Mouse (Mus musculus) stomach, embryonic 14.5 days (tissue): Measurements from ENCODE around the gene Rbm25. TPM values are rescaled to one million over a fixed set of nuclear protein-coding genes. Genes with fewer than 3 reads are reported as not detected.

Source experiments
- ATAC-seq: fragments of 200-750 bp; cut with Nextera tagmentation; 2 replicates; pipeline ENCODE4 v1.8.0; 2017; ENCODE audit warnings: low read depth, moderate TSS enrichment; ENCODE audit not compliant: insufficient number of reproducible peaks, insufficient read depth, low FRiP score
- H3K27ac ChIP-seq: fragments of 300-500 bp; sonication (generic); 2 replicates; pipeline ENCODE4 v1.5.1; 2014; ENCODE audit warnings: mild to moderate bottlenecking, low read length, moderate library complexity, mixed read lengths
- H3K27me3 ChIP-seq: fragments of 300-500 bp; sonication (generic); 2 replicates; pipeline ENCODE4 v1.6.1; 2014; ENCODE audit warnings: low read length, control low read depth, mixed read lengths; ENCODE audit not compliant: control insufficient read depth, insufficient read depth
- H3K36me3 ChIP-seq: fragments of 300-500 bp; sonication (generic); 2 replicates; pipeline ENCODE4 v1.6.1; 2014; ENCODE audit warnings: mild to moderate bottlenecking, control low read depth, low read length, moderate library complexity, mixed read lengths; ENCODE audit not compliant: control insufficient read depth, insufficient read depth
- H3K4me1 ChIP-seq: fragments of 300-500 bp; sonication (generic); 2 replicates; pipeline ENCODE4 v1.6.1; 2014; ENCODE audit warnings: low read length, control low read depth, mixed read lengths; ENCODE audit not compliant: control insufficient read depth, insufficient read depth
- H3K4me2 ChIP-seq: fragments of 300-500 bp; sonication (generic); replicated peaks from 2 replicates; pipeline ENCODE4 v1.6.1; 2014; ENCODE audit warnings: low read depth, low read length, control low read depth
- H3K4me3 ChIP-seq: fragments of 300-500 bp; sonication (generic); 2 replicates; pipeline ENCODE4 v1.5.1; 2014; ENCODE audit warnings: low read depth, low read length, control low read depth
- H3K9ac ChIP-seq: fragments of 300-500 bp; sonication (generic); replicated peaks from 2 replicates; pipeline ENCODE4 v1.6.1; 2014; ENCODE audit warnings: low read depth, mild to moderate bottlenecking, control low read depth, low read length, moderate library complexity, mixed read lengths
- H3K9me3 ChIP-seq: fragments of 300-500 bp; sonication (generic); 2 replicates; pipeline ENCODE4 v1.6.1; 2016; ENCODE audit warnings: low read depth, low read length, control low read depth; ENCODE audit not compliant: control insufficient read depth
- WGBS: fragments of 180-500 bp; shearing (Covaris S2); extraction: QIAGEN DNeasy Blood & Tissue Kit; methylation state at CpG from one replicate; pipeline ENCODE4 v1.1.7; 2014; 5-methylcytosine and 5-hydroxymethylcytosine counted together
- polyA plus RNA-seq: library from polyadenylated mRNA; unstranded; fragments of >200 nt; fragmentation: Nextera tagmentation; extraction: Ambion mirVana; gene quantifications from 2 replicates; pipeline ENCODE4 v1.2.1, GENCODE M21; 2014

Gene Rbm25
- polyA plus RNA-seq, 1 experiment from 2014 or later = 285 TPM

GRCm38 (mm10) chr12:83723037-83723436, 92.0 kb downstream of the Rbm25 start:
- Histone ChIP-seq H3K9ac (no peak overlapping the region), H3K4me2 (no peak overlapping the region), H3K27me3 (no peaks in the 10 kb centered on the region), H3K9me3 (no peaks in the 10 kb centered on the region), H3K27ac (no peak overlapping the region), H3K4me1 (peaks cover 4% of the 10 kb centered on the region; the same call in 1 of the 2 replicates), H3K4me3 (no peak overlapping the region), H3K36me3 (peaks cover 26% of the 10 kb centered on the region)
- no peak for ATAC-seq
- WGBS = 85% methylated on average over 3 of the region's 3 CpGs

GRCm38 (mm10) chr12:83726510-83727308, 95.7 kb downstream of the Rbm25 start:
- no peaks in the 10 kb centered on the region for H3K4me1 ChIP-seq
- no peak overlapping the region for H3K27ac ChIP-seq
- H3K4me3 ChIP-seq = no peak overlapping the region
- whole genome bisulfite sequencing = 77% methylated on average over 12 of the region's 12 CpGs
- no peak overlapping the region for H3K4me2 ChIP-seq
- H3K36me3 ChIP-seq = peaks cover 51% of the 10 kb centered on the region
- no peak overlapping the region for H3K9ac ChIP-seq
- no peaks in the 10 kb centered on the region for H3K9me3 ChIP-seq
- no peak for ATAC-seq
- H3K27me3 ChIP-seq = no peaks in the 10 kb centered on the region

GRCm38 (mm10) chr12:83732225-83732624, 101.2 kb downstream of the Rbm25 start:
- no peaks in the 10 kb centered on the region for H3K27me3 ChIP-seq
- ATAC-seq = no peak
- H3K9me3 ChIP-seq = no peaks in the 10 kb centered on the region
- H3K4me3 ChIP-seq = no peak overlapping the region
- peaks cover 67% of the 10 kb centered on the region for H3K36me3 ChIP-seq
- no peaks in the 10 kb centered on the region for H3K4me1 ChIP-seq
- no peak overlapping the region for H3K27ac ChIP-seq
- WGBS = 94% methylated on average over 5 of the region's 5 CpGs
- no peak overlapping the region for H3K4me2 ChIP-seq
- no peak overlapping the region for H3K9ac ChIP-seq

Other genes starting within 250 kb of the Rbm25 start
- 4.1 and 6.4 TPM in 2 replicates for gene Dpf3, start 143.5 kb upstream of the Rbm25 start, polyA plus RNA-seq
- gene Dcaf4, start 110.8 kb upstream of the Rbm25 start, polyA plus RNA-seq = 35.7 and 37.3 TPM in 2 replicates
- 15.9 and 17.5 TPM in 2 replicates for gene Zfyve1, start 34.0 kb upstream of the Rbm25 start, polyA plus RNA-seq
- gene Psen1, start 56.9 kb downstream of the Rbm25 start, polyA plus RNA-seq = 77.8 and 83.1 TPM in 2 replicates
- 1.4 and 2.2 TPM in 2 replicates for gene Papln, start 132.4 kb downstream of the Rbm25 start, polyA plus RNA-seq